Mouse (Mus musculus): ENCODE measurements around the gene Tbc1d10b.
"Not testable (repeated sequence)": the region's sequence is repeated elsewhere in the genome, so short reads cannot be mapped to it uniquely, and the experiment has no call there.

Tbc1d10b gene

DNA sequence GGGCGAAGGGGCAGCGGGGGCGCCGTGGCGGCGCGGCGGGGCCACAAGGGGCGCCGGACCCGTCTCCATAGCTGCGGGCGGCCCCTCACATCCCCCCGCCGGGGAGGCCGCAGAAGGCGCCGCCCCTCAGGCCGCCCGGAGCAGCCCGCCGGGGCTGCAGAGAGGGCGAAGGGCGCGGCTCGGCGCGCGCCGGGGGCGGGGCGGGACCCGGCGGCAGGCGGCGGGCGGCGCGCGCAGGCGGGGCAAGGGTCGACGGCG is at the start of gene Tbc1d10b:
Gene Tbc1d10b (minus strand): TSS at position 174 of the 258 bp plus-strand sequence.
- peak in 1 of 2 experiments; percentile 63 for DNase-seq (ENCODE audit: low spot score in 2 of 2)

DNA sequence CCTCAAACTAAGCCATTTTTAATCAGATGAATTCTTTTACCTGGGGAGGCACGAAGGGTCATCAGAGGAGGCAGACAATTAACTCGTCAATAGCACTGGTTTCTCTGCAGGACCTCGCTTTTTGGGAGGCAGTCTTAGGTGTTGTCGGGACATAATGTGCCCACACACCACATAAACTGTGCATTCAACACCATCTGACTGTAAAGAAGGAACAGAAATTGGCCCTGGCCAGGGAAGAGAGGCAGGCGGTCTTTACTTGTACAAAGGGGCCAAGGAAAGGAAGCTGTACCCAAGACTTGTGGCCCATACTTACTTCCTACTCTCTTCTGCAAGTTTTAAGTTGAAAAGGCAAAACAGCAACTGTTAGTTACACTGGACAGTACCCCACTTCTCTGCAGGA is 48.2 kb upstream of the Tbc1d10b start:
- DNase-seq (ENCODE audit: low spot score in 2 of 2): no peak

DNA sequence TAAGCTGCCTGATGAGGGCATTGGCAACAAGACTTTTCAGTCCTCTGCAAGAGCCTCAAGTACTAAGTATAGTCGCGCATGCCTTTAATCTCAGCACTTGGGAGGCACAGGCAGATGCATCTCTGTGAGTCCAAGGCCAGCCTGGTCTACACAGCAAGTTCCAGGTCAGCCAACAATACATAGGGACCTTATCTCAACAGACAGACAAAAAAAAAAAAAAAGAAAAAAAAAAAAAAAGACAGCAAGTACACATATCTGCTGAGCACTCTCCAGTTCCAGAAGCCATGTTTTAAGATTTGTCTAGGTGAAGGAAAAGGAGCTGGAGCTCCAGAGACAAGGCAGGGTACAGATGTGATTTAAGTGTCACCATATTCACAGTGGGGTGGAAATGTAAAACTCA is 47.7 kb upstream of the Tbc1d10b start:
- no peak for DNase-seq (ENCODE audit: low spot score in 2 of 2)

DNA sequence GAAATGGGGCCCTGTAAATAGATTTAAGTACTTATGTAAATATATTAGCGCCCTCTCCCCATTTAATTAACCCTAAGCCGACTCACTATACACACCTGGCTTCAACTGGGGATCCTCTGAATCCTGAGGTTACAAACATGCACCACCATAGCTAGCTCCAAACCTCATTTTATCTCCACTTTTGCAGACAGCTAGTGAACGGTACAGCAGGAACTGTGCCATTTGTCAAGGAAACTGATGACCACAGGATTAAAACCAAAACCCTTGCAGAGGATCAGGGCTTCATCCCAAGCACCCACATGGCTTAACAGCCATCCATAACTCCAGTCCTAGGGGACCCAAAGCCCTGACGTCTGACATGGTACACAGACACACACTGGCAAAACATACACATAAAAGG is 46.7 kb upstream of the Tbc1d10b start:
- no peak for DNase-seq (ENCODE audit: low spot score in 2 of 2)

DNA sequence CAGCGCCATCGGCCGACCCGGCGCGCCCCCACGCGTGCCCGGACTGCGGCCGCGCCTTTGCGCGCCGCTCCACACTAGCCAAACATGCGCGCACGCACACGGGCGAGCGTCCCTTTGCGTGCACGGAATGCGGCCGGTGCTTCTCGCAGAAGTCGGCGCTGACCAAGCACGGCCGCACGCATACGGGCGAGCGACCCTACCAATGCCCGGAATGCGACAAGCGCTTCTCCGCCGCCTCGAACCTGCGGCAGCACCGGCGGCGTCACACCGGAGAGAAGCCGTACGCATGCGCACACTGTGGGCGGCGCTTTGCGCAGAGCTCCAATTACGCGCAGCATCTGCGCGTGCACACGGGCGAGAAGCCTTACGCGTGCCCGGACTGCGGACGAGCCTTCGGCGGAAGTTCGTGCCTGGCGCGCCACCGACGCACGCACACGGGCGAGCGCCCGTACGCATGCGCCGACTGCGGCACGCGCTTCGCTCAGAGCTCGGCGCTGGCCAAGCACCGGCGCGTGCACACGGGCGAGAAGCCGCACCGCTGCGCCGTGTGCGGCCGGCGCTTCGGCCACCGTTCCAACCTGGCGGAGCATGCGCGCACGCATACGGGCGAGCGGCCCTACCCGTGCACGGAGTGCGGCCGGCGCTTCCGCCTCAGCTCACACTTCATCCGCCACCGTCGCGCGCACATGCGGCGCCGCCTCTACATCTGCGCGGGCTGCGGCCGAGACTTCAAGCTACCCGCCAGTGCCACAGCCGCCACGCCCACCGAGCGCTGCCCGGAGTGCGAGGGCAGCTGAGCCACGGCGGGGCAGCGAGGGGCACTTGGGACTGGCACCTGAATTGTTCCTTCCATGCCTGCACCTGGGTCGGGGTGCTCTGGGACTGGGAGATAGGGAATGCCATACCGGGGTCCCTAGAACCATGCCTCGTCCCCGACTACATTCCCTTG is 45.8 kb upstream of the Tbc1d10b start:
- DNase-seq (ENCODE audit: low spot score in 2 of 2): peak; percentile 86 to 91

DNA sequence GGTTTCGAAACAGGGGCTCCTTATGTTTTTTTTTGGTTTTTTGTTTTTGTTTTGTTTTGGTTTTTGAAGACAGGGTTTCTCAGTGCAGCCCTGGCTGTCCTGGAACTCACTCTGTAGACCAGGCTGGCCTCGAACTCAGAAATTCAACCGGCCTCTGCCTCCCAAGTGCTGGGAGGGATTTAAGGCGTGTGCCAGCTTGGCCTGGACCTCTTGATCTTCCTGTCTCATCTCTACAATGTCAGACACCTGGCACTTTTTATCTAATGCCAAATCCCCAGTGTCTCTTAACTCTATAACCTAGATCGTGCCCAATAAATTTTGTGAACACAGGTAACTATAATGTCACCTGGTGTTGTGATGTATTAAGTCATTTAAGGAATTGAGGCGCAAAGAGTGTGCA is 45.1 kb upstream of the Tbc1d10b start:
- DNase-seq (ENCODE audit: low spot score in 2 of 2): no peak

DNA sequence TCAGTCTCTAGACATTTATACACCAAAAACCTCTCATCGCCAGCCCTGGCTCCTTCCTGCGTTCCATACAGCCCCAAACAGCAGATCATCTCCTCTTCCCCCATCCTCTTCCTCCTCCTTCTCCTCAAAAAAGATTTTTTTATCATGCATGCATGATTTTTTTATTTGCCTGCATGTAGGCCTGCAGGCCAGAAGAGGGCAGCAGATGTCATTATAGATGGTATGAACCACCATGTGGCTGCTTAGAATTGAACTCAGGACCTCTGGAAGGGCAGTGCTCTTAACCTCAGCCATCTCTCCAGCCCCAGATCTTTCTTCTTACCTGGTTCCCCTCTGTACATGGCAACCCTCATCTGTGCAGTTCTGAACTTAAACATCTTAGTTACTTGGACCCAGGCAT is 44.1 kb upstream of the Tbc1d10b start:
- no peak for DNase-seq (ENCODE audit: low spot score in 2 of 2)

DNA sequence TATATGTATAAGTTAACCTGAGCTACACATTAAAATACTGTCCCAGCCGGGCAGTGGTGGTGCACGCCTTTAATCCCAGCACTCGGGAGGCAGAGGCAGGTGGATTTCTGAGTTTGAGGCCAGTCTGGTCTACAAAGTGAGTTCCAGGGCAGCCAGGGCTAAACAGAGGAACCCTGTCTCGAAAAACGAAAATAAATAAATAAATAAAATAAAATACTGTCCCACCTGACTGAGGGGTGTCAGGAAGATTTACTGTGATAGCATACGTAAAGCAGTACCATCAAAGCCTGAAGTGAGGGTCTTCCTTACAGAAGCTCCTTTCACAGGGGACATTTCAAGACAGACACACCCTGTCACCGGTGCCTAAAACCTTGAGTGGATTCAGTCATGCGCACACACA is 42.2 kb upstream of the Tbc1d10b start:
- not testable (repeated sequence) for DNase-seq (ENCODE audit: low spot score in 2 of 2)

DNA sequence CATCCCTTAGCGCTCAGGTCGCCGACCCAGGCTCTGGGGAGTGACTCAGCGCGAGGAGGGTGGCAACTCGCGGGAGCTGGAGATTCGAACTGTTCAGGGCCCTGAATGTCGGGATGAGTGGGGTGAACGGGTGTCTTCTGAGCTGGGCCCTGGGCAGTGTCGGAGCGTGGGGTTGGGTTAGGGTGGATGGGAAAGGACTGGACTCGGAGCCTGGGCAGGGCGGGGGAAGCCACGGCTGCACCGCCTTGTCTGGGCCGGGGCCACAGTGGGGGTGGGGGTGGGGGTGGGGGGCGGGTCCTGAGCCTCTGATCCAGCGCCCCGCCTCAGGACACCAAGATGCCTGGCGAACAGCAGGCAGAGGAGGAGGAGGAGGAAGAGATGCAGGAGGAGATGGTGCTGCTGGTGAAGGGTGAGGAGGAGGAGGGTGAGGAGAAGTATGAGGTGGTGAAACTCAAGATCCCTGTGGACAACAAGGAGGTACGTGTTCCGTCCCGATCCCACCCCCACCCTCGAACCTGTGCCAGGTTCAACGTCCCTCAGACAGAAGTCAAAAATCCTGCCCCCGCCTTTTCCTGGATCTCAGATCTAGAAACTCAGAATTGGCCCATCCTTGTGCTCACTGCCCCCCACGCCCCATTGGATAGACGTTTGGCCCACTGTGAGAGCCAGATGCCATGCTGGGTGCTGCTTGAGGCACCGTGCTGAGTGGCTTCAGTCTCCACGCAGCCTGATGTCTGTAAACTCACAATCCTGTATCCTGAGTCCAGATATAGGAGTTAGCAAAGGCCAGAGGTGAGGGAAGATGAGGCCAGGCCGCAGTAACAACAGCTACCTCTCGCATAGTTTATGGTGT is 36.6 kb upstream of the Tbc1d10b start:
- DNase-seq (ENCODE audit: low spot score in 2 of 2): no peak

DNA sequence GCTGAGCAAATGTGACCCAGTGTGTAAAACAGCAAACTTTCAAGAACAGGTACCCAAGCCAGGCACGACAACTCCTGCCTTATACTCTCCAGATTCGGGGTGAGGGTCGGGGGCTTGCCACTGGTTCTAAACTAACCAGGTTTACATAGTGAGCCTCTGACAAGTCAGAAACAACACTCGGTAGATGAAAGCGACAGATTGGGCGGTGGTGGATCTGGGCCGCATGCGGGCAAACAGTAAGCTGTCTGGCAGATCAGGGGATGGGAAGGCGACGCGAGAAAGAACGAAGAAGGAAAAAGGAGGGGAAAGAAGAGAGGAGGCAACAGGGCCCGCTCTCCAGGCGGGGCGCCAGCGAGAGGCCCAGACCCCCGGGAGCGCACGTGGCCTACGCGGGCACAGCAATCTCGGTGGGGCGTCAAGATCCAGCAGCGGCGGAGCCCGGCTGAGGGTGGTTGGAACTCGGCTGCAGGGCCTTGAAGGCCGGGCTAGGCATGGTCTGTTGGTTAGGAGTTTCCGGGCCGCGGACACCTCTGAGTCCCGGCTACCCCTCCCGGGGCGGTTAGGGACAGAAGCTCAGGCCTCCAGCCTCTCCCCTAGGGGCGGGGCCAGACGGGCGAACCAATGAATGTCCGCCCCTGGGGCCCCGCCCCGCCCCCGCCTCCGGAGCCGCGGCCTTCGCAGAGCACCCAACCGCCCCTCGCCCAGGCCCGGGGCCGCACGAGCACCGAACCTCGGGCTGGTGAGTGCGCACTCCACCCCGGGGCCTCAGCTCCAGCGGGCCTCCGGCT is 35.8 kb upstream of the Tbc1d10b start, which contains the start of gene Zfp771:
Gene Zfp771 (plus strand): TSS at position 405 of the 788 bp plus-strand sequence.
- DNase-seq (ENCODE audit: low spot score in 2 of 2): peak; percentile 89 to 92

DNA sequence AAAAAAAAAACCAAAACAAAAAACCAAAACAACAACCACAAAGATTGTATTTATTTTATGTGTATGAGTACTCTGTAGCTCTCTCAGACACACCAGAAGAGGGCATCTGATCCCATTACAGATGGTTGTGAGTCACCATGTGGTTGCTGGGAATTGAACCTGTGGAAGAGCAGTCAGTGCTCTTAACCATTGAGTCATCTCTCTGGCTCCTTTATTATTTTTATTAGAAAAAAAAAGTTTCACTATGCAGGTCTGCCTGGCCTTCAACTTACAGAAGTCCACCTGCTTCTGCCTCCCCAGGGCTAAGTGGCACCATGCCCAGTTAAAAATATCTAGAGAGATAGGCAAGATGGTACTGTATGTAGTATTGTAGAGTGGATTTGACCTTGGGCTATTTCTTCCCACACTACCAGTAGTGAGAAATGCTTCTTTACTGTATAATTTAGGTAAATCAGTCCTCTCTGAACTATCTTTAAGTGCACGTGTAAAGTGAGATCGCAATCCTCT is 35.1 kb upstream of the Tbc1d10b start:
- DNase-seq (ENCODE audit: low spot score in 2 of 2): no peak

DNA sequence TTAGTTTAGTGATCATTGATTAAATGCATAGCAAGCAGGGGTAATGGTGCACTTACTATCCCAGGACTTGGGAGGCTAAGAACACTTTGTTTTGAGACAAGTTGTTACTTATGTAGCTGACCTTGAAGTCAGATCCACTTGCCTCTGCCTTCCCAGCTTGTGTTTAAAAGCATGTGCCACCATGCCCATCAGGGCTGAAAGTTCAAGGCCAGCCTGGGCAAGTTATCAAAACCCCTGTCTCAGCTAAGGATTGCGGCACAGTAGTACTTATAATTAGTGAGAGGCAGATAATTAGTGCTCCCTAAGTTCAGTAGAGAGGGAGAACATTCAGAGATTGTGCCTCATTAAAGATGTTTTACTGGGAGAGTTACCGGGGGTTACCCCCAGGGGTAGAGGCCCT is 26.5 kb upstream of the Tbc1d10b start:
- no peak for DNase-seq (ENCODE audit: low spot score in 2 of 2)

DNA sequence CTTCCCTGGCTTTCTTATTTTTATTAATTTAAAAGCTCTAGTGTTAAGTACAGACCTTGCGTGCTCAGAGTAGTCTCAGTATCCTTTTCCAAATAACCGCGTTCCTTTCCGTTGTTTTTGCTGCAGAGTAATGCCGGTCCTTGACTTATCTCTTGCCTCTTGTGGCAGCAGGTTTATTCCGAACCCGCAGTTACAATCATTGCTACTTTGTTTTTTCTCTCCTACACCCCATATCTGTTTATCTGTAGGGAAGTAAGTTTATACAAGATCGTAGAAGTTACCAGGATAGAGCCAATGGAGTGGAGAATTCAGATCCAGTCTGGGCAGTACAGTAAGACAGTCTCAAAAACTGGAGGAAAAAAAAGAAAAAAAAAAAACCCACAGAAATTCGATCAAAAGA is 25.5 kb upstream of the Tbc1d10b start:
- no peak for DNase-seq (ENCODE audit: low spot score in 2 of 2)

DNA sequence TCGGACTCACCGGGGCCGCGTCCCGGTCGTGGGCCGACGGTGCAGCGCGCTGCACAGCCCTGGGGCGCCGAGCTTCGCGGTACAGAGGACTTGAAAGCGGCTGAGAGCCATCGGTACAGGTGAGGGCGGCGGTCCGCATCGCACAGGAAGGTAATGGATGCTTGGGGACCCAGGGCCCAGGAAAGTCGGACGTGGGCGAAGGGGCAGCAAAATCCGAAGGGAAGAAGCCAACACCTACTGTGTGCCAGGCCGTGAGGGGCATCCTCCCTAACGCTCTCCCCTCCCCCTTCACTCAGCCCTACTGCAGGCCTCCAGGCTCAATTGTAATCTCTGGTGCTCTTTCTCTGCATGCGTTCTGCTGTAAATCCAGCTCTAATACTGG is 25.1 kb upstream of the Tbc1d10b start:
- no peak for DNase-seq (ENCODE audit: low spot score in 2 of 2)

DNA sequence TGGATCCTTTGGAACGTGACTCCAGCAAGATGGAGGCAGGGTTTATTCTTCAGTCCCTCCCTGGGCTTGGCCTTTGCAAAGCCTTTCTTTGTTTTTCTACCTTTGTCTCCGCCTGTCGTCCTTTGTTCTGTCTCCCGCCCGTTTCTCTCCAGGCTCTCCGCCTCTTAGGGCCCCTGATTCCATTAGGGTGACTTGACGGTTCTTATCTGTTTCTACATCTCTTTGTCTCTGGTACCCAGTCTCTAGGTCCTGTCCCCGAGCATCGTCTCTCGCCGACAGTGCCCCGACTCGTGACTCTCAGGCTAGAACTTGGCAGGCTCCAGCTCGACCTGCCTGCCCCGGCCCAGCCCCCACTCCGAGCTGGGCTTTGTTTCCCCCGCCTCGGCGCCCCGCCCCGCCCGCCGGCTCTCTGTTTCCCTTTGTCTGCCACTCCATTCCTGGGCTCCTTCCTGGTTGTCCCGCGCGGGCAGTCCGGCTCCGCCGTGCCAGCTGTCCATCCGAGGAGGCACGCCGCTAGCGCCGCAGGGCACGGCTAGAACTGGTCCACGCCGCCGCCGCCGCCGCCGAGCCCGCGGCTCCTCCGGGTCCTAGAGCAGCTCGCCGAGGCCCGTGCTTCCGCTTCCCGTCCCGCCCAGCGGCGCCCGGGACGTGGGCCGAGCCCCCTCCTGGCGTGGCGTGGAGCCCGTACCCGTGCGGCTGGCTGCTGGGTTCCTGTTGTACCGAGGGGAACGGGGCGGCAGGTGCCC is 24.5 kb upstream of the Tbc1d10b start, which contains the start of the genes Zfp553 and Sept1:
Gene Zfp553 (plus strand): TSS at position 440 of the 746 bp plus-strand sequence.
Gene Sept1 (minus strand): TSS at position 509 of the 746 bp plus-strand sequence.
- peak; percentile 75 to 88 for DNase-seq (ENCODE audit: low spot score in 2 of 2)

DNA sequence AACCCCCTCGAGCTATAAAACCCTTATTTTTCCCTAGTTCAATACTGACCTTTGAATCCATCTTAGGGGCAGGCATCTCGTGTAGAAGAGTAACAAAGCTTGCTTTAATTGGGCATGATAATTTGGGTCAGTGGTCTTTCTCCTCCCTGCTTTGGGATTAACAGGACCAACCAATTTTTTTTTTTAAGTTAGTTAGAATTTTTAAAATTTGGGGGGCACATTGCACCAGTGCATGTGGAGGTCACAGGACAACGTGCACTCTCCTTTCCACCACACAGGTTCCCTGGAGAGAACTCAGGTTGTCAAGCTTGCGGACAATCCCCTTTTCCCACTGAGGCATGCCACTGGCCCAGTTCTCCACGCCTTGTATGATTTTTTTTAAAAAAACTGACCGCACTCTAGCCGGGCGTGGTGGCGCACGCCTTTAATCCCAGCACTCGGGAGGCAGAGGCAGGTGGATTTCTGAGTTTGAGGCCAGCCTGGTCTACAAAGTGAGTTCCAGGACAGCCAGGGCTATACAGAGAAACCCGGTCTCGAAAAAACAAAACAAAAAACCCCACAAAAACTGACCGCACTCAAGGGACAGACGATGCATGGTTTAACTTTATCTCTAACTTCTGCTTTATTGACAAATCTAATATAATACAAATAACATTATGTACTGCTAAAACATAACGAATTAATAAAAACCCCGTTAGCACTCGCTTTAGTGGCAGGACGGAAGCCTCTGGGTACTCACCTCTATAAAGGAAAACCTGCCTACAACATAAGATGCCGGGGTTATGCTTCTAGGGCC is 23.8 kb upstream of the Tbc1d10b start:
- DNase-seq (ENCODE audit: low spot score in 2 of 2): no peak

DNA sequence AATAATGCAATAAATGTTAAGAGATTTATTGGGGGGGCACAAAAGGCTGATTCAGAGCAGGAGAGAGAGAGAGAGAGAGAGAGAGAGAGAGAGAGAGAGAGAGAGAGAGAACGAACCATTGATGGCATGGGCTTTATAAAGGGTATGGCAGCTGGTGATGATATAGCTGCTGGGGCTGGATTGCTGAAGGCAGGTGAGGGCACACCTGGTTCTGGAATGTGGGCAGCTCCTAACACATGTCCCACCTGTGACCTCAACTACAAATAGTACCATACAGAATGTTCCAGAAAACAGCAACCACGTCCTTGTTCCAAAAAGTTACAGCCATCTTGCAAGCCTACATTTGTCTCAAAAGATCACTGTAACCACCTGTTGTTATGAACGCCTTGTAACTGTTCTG is 23.1 kb upstream of the Tbc1d10b start:
- DNase-seq (ENCODE audit: low spot score in 2 of 2): no peak

DNA sequence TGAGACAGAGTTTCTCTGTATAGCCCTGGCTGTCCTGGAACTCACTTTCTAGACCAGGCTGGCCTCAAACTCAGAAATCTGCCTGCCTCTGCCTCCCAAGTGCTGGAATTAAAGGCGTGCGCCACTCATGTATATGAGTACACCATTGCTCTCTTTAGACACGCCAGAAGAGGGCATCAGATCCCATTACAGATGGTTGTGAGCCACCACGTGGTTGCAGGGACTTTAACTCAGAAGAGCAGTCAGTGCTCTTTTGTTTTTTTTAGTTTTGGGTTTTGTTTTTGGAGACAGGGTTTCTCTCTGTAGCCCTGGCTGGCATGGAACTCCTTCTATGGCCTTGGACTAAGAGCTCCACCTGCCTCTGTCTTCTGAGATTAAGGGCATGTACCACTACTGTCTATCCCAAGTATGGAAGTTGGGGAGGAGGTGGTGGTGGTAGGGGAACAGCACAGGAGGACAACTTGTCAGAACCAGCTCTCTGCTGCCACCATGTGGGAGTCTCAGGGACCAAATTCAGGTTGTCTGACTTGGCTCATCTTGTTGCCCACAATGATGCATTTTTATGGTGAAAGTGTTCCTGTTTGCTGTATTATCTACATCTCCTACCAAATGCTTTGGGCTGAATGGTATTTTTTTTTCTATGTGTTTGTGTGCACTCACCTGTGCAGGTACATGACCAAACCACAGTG is 20.5 kb upstream of the Tbc1d10b start:
- peak in 1 of 2 experiments; percentile 65 for DNase-seq (ENCODE audit: low spot score in 2 of 2)
